Mouse (Mus musculus) granulocyte monocyte progenitor cell, adult 5-6 weeks (primary cell): ENCODE results near the gene Srf. TPM values are rescaled to one million over a fixed set of nuclear protein-coding genes. Genes with fewer than 3 reads are reported as not detected.
"Not testable (repeated sequence)": the region's sequence is repeated elsewhere in the genome, so short reads cannot be mapped to it uniquely, and the experiment has no call there.

Experiments
- ATAC-seq: replicated peaks from 2 replicates; pipeline ENCODE4 v1.8.0; 2016; ENCODE audit warnings: mild to moderate bottlenecking, moderate TSS enrichment, inconsistent platforms; ENCODE audit not compliant: poor library complexity, severe bottlenecking
- total RNA-seq, 2 experiments: library from RNA; stranded (forward) in 1 of 2; stranded (reverse) in 1 of 2; fragments of 200-712, 200-1000 nt in 1 of 2; fragments of >200 nt in 1 of 2; fragmentation: Nextera tagmentation in 1 of 2; gene quantifications; 2 replicates each; pipeline ENCODE4 v1.2.3; 2014 to 2017

The Srf gene
- total RNA-seq, 2 experiments from 2014 or later: 27.4 to 47.7 TPM

DNA sequence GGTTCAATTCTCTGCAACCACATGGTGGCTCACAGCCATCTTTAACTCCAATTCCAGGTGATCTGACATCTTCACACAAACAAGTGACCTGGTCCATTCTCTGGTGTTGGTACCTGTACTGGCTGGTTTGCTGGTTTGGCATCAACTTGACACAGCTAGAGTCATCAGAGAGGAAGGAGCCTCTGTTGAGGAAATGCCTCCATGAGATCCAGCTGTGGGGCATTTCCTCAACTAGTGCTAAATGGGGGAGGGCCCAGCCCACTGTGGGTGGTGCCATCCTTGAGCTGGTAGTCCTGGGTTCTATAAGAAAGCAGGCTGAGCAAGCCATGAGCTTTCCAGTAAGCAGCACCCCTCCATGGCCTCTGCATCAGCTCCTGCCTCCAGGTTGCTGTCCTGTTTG is 1.3 kb upstream of the Srf start:
- not testable (repeated sequence) for ATAC-seq

DNA sequence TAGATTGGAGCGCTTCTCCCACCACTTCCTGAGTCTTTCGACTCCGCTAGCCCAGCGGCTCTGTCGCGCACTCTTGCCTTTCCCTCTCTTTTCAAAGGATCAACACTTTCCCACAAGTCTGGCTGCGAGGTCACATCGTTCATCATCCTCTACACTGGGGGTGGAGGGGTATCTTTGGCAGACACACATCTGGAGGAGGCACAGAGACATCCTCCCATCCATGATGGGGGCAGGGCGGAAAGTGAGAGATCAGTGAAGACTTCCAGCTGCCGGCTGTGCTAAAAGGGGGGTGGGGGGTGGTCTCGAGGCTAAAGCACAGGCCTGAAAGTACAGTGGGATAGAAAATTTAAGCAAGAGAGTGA is 590 bp upstream of the Srf start:
- ATAC-seq: no peak

GRCm38 (mm10) chr17:46554977-46555672 is 850 bp downstream of the Srf start:
- ATAC-seq: no peak

- ATAC-seq: no peak
Observed at GRCm38 (mm10) chr17:46554646-46554976, 1.4 kb downstream of the Srf start.

DNA sequence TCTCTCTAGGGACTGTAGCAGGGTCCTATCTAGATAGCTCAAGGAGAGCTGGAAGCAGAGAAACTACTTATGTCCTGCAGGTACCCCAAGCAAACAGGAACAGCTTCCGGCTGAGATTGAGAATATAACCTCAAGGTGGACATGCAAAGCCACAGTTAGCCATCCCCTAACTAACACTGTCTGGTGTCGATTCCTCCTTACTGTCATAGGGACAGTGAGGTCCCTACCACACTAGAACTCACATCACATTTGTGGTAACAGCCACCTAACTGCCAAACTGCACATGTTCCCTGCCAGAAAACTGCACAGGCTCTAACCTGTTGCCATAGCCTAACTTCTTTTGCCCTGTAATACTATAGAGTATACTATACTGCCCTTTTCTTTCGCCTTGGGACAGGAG is 2.0 kb downstream of the Srf start:
- no peak for ATAC-seq

GRCm38 (mm10) chr17:46553469-46553868 is 2.5 kb downstream of the Srf start:
- ATAC-seq: no peak

DNA sequence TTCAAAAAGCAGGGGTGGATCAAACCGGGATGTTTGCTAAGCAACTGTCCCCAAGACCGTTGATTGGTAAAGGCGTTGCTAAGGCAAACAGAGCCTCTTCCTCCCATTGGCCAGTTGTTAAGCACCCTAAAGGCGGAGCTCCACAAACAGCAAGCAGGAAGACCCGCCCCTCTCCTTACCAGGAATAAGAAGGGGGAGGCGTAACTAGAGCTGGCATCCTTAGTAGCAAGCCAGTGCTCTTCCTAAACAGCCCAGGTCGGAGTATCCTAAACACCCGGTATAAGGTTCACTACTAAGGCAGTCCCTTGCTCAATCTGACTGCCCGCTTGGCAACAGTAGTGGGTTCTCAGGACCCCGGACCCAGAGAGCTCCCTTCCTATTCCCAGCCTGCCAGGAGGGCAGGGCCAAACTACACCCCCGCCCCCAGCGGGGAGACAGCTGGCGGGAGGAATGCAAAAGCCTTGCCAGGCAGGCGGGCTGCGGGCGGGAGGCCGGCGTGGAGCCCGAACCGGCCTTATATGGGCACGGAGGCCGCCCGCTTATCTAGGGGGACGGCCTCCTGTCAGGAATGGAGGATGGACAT is 3.0 kb downstream of the Srf start:
- peak; percentile 45 for ATAC-seq

GRCm38 (mm10) chr17:46552151-46552550 is 3.8 kb downstream of the Srf start:
- no peak for ATAC-seq

GRCm38 (mm10) chr17:46551369-46551768 is 4.6 kb downstream of the Srf start:
- no peak for ATAC-seq

GRCm38 (mm10) chr17:46550904-46551303 is 5.1 kb downstream of the Srf start:
- no peak for ATAC-seq

DNA sequence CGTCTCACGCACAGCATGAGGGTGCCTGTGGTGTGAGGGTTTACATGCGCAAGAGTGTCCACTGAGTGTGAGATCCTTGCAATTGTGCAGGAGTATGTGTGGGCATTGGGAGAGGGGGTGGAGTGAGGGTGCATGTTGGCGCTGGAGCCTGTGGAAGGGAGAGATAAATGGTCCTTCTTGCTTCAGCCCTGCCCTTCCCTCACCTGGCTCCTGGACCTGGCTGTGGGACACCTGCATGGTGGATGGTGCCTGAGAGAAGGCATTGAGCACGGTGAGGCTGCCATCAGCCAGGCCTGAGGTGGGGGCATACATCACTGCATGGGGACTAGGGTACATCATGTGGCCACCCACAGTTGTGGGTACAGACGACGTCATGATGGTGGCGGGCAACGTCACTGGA is 6.3 kb downstream of the Srf start:
- ATAC-seq: no peak

DNA sequence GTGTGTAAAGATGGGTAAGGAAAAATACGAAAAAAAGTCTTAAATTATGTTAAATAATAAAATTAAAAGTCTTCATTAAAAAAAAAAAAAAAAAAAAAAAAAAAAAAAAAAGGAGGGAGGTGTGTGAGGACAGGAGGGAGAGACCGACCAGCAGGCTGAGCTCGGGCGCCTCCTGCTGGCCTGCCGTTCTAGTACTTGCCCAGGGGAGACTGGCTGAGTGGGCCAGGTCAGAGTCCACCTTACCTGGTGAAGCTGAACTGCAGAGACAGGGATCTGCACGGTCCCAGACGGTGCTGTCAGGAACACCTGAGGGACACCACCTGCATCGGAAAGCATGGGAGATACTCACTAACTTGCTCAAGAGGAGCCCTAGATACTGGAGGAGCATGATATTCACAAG is 6.8 kb downstream of the Srf start:
- ATAC-seq: no peak

GRCm38 (mm10) chr17:46548741-46549140 is 7.2 kb downstream of the Srf start:
- no peak for ATAC-seq

- ATAC-seq: no peak
Observed at GRCm38 (mm10) chr17:46547923-46548322, 8.1 kb downstream of the Srf start.

GRCm38 (mm10) chr17:46546995-46547394 is 9.0 kb downstream of the Srf start:
- ATAC-seq: no peak

GRCm38 (mm10) chr17:46546591-46546990 is 9.4 kb downstream of the Srf start:
- no peak for ATAC-seq

DNA sequence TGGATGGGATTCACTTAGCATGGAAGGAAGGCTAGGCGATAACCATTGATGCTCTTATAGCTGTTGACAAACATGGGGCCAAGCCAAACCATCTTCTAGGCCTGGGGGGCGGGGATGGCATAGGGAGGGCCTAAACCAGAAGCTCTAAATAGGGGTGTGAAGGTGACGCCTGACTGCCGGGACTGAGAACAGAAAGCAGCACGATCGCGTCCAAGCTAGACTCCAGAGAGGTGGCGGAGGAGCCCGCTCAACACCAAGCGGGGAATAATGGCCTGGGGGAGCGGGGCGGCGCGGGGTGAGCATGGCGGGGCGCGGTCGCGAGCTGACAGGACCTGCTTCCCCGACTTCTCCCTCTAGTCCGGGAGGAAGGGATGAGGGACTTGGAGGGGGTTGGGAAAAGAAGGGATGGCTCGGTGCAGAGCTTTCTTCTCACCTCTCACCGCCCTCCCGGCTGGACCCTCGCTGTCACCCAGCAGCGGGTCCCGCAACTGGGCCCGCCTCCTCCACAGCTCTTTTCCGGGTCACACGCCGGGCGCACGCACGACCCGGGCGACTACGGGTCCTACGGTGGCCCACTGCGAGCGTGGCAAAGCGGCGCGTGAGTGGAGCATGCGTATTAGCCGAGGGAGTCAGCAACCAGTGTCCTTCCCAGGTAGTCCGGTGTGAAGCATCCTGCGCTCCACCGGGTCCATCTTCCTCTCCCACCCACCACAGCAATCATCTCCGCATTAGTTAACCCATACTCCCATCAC is 10.0 kb downstream of the Srf start, which contains the start of gene Cul9:
Cul9 (minus strand) TSS at position 576 of the 752 bp plus-strand sequence.
- ATAC-seq: peak; percentile 90

- ATAC-seq: no peak
Observed at GRCm38 (mm10) chr17:46543661-46544060, 12.3 kb downstream of the Srf start.

- peak; percentile 71 for ATAC-seq
Observed at GRCm38 (mm10) chr17:46525579-46526307, 30.2 kb downstream of the Srf start.

DNA sequence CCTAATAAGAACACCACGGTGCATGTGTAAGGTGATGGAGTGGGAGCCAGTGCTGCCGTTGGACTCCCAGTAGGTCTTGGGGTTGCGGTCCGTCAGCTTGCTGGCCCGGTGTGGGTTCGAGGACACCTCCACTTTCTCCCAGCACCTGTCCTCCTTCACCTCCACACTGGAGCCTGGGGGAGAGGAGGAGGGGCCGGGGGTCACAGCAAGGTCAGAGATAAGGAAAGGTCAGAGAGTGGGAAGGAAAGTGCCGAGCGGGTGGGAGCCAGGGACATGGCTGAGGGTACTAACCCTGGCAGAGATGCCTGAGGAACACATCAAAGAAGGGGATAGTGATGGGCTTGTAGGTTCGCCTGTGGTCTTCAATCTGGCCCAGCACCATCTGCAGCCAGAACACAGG is 30.9 kb downstream of the Srf start:
- no peak for ATAC-seq
